Mouse (Mus musculus): ENCODE data around the gene Gm3336. TPM values are rescaled to one million over a fixed set of nuclear protein-coding genes. Genes with fewer than 3 reads are reported as not detected.

The Gm3336 gene
- polyA plus RNA-seq, 1 experiment from 2014 or later, result not detected

DNA sequence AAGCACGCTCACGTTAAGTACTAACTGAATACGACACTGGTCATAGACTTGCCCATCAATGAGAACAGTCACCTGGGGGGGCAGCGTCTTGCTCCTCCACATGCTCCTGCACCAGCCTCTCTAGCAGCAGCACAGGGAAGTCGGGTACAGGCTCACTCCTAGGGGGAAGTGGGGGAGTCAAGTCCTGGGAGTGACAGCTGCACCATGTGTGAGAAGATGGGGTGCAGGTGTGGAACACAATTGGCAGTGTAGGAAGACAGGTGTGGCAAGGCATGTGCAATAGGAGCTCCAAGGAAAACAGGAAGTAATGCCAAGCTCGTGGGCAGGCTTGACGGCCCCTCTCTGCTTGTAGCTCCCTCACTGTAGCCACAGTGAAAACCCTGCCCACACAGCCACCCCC, 52.9 kb downstream of the Gm3336 start:
- 69% methylated on average over 7 of the region's 7 CpGs for WGBS (ENCODE audit: insufficient replicate concordance)
- Histone ChIP-seq H3K27me3 (replicated peaks) (0 out of 2 replicates have a peak, but pooled peaks cover 4% of the 10 kb centered on the region), H3K27ac (no peak overlapping the region), H3K4me3 (no peak overlapping the region), H3K9me3 (replicated peaks) (no peaks in the 10 kb centered on the region), H3K4me2 (no peak overlapping the region), H3K4me1 (peaks cover 80% of the 10 kb centered on the region), H3K9ac (no peak overlapping the region), H3K36me3 (peaks cover 71% of the 10 kb centered on the region)
- ATAC-seq, result no peak

- Histone ChIP-seq H3K4me2 (no peak overlapping the region), H3K9me3 (replicated peaks) (no peaks in the 10 kb centered on the region), H3K27me3 (replicated peaks) (0 out of 2 replicates have a peak, but pooled peaks cover 4% of the 10 kb centered on the region), H3K36me3 (peaks cover 71% of the 10 kb centered on the region), H3K9ac (no peak overlapping the region), H3K27ac (no peak overlapping the region), H3K4me1 (peaks cover 73% of the 10 kb centered on the region), H3K4me3 (no peak overlapping the region)
- no peak for ATAC-seq
- 89% methylated on average over 13 of the region's 13 CpGs for WGBS (ENCODE audit: insufficient replicate concordance)
Observed at GRCm38 (mm10) chr8:70772075-70772474, 53.7 kb downstream of the Gm3336 start.

Other genes with a start within 250 kb of the Gm3336 start
- 9.4 and 9.5 TPM in 2 replicates for gene Klhl26, start 241.6 kb upstream of the Gm3336 start, polyA plus RNA-seq (2016; fragmentation: Nextera tagmentation; extraction: Ambion mirVana)
- gene Tmem59l, start 231.2 kb upstream of the Gm3336 start, polyA plus RNA-seq (2016; fragmentation: Nextera tagmentation; extraction: Ambion mirVana), result 0.18 and 0.37 TPM in 2 replicates
- gene Crlf1, start 225.4 kb upstream of the Gm3336 start, polyA plus RNA-seq (2016; fragmentation: Nextera tagmentation; extraction: Ambion mirVana), result 3.9 and 4.0 TPM in 2 replicates
- gene Rex1bd, start 211.8 kb upstream of the Gm3336 start, polyA plus RNA-seq (2016; fragmentation: Nextera tagmentation; extraction: Ambion mirVana), result 85.6 and 86.6 TPM in 2 replicates
- gene Uba52, start 207.7 kb upstream of the Gm3336 start, polyA plus RNA-seq (2016; fragmentation: Nextera tagmentation; extraction: Ambion mirVana), result 841 and 876 TPM in 2 replicates
- 223 and 224 TPM in 2 replicates for gene Fkbp8, start 190.8 kb upstream of the Gm3336 start, polyA plus RNA-seq (2016; fragmentation: Nextera tagmentation; extraction: Ambion mirVana)
- gene Kxd1, start 190.6 kb upstream of the Gm3336 start, polyA plus RNA-seq (2016; fragmentation: Nextera tagmentation; extraction: Ambion mirVana), result 44.7 and 45.0 TPM in 2 replicates
- gene Ell, start 179.1 kb upstream of the Gm3336 start, polyA plus RNA-seq (2016; fragmentation: Nextera tagmentation; extraction: Ambion mirVana), result 13.1 TPM in 2 replicates
- 114 and 115 TPM in 2 replicates for gene Isyna1, start 124.2 kb upstream of the Gm3336 start, polyA plus RNA-seq (2016; fragmentation: Nextera tagmentation; extraction: Ambion mirVana)
- gene Ssbp4, start 109.7 kb upstream of the Gm3336 start, polyA plus RNA-seq (2016; fragmentation: Nextera tagmentation; extraction: Ambion mirVana), result 96.4 and 98.0 TPM in 2 replicates
- 4.1 and 4.6 TPM in 2 replicates for gene Lrrc25, start 102.4 kb upstream of the Gm3336 start, polyA plus RNA-seq (2016; fragmentation: Nextera tagmentation; extraction: Ambion mirVana)
- gene Gdf15, start 86.1 kb upstream of the Gm3336 start, polyA plus RNA-seq (2016; fragmentation: Nextera tagmentation; extraction: Ambion mirVana), result 4.4 and 4.9 TPM in 2 replicates
- 19.6 and 24.2 TPM in 2 replicates for gene Pgpep1, start 58.2 kb upstream of the Gm3336 start, polyA plus RNA-seq (2016; fragmentation: Nextera tagmentation; extraction: Ambion mirVana)
- 266 and 269 TPM in 2 replicates for gene Lsm4, start 45.3 kb upstream of the Gm3336 start, polyA plus RNA-seq (2016; fragmentation: Nextera tagmentation; extraction: Ambion mirVana)
- 59.5 and 66.8 TPM in 2 replicates for gene Jund, start 19.6 kb upstream of the Gm3336 start, polyA plus RNA-seq (2016; fragmentation: Nextera tagmentation; extraction: Ambion mirVana)
- gene Iqcn, start 15.1 kb upstream of the Gm3336 start, polyA plus RNA-seq (2016; fragmentation: Nextera tagmentation; extraction: Ambion mirVana), result not detected in 2 replicates
- gene Pde4c, start 5.2 kb downstream of the Gm3336 start, polyA plus RNA-seq (2016; fragmentation: Nextera tagmentation; extraction: Ambion mirVana), result 0.56 and 0.71 TPM in 2 replicates
- 3.3 and 3.9 TPM in 2 replicates for gene Rab3a, start 36.1 kb downstream of the Gm3336 start, polyA plus RNA-seq (2016; fragmentation: Nextera tagmentation; extraction: Ambion mirVana)
- 52.2 and 52.7 TPM in 2 replicates for gene Mpv17l2, start 42.4 kb downstream of the Gm3336 start, polyA plus RNA-seq (2016; fragmentation: Nextera tagmentation; extraction: Ambion mirVana)
- gene Pik3r2, start 58.2 kb downstream of the Gm3336 start, polyA plus RNA-seq (2016; fragmentation: Nextera tagmentation; extraction: Ambion mirVana), result 23.3 and 27.3 TPM in 2 replicates
- 9.8 and 10.4 TPM in 2 replicates for gene Mast3, start 86.5 kb downstream of the Gm3336 start, polyA plus RNA-seq (2016; fragmentation: Nextera tagmentation; extraction: Ambion mirVana)
- gene Il12rb1, start 89.9 kb downstream of the Gm3336 start, polyA plus RNA-seq (2016; fragmentation: Nextera tagmentation; extraction: Ambion mirVana), result 0.18 and 0.22 TPM in 2 replicates
- 16.1 and 17.8 TPM in 2 replicates for gene Arrdc2, start 121.2 kb downstream of the Gm3336 start, polyA plus RNA-seq (2016; fragmentation: Nextera tagmentation; extraction: Ambion mirVana)
- 0.55 and 0.72 TPM in 2 replicates for gene Kcnn1, start 144.7 kb downstream of the Gm3336 start, polyA plus RNA-seq (2016; fragmentation: Nextera tagmentation; extraction: Ambion mirVana)
- gene Ccdc124, start 155.4 kb downstream of the Gm3336 start, polyA plus RNA-seq (2016; fragmentation: Nextera tagmentation; extraction: Ambion mirVana), result 78.8 and 81.1 TPM in 2 replicates
- gene Slc5a5, start 174.2 kb downstream of the Gm3336 start, polyA plus RNA-seq (2016; fragmentation: Nextera tagmentation; extraction: Ambion mirVana), result 0.08 and 0.11 TPM in 2 replicates
- gene Rpl18a, start 178.9 kb downstream of the Gm3336 start, polyA plus RNA-seq (2016; fragmentation: Nextera tagmentation; extraction: Ambion mirVana), result 3,066 and 3,170 TPM in 2 replicates
- gene Map1s, start 187.4 kb downstream of the Gm3336 start, polyA plus RNA-seq (2016; fragmentation: Nextera tagmentation; extraction: Ambion mirVana), result 28.4 and 30.9 TPM in 2 replicates